In the genomic region with DNA sequence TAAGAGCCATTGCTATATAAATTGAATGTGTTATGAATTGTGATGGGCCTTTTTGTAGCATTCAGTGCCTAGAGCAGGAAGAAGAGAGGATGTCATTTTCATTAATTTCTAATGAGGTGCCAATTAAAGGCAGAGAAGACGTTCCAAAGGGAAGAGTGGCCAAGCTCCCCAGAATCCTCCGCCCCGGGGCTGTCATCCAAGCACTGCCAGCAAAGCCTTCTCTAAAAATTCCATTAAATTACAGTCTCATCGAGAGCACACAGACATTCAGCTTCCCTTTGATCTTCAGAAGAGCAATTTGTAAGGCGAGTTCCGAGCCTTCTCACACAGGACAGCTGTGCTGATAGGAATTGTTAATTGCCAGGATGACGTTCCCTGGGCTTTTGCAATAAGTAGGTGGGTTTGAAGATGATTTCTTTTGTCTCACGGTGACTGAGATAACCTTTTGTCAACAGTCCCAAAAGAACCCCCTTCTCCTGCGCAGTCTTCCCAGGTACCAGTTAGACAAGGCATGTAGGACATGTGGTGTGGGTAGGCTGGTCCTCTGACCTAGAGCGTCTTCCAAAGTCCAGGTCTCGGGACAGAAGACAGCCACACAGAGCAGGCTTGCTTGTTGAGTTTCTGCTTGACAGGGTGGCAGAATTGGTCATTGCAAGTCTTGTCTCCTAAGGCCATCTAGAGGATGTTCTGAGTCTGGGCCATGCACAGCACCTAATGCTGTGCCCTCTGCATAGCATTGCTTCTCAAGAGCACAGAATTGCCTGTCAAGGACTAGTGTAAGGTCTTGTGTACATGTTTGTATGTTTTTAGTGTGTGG, we compare ENCODE assay signal across 8 mouse cellular contexts.
A peak's percentile ranks its signal among the peaks of the same experiment; 100 is the strongest.
DNase-seq lines count a peak whose midpoint lies in the region; ATAC-seq and TF ChIP-seq lines count a peak whose summit lies in the region.

No protein-coding gene starts in this region.

- H3K27ac ChIP-seq in heart, embryonic 11.5 days (ENCODE audit: low read depth, low read length), result peak overlapping the region; percentile 84
- H3K27ac ChIP-seq in forebrain, postnatal 0 days (ENCODE audit: low read depth, low read length), result 0 out of 2 replicates have a peak overlapping the region, but pooled peaks have one; percentile 54

- no peak for DNase-seq in heart, postnatal 25 days (ENCODE audit: low spot score)
- DNase-seq in testis, postnatal 10 days (ENCODE audit: low spot score), result peak; percentile 30
- DNase-seq in testis, postnatal 14 days (ENCODE audit: low spot score), result no peak
- no peak for DNase-seq in forebrain, postnatal 0 days
- peak; percentile 7 to 8 for DNase-seq in layer of hippocampus, postnatal 25 days (ENCODE audit: extremely low spot score in 1 of 2, low spot score in 1 of 2)
- peak; percentile 13 to 36 for DNase-seq in urinary bladder, postnatal 4 days (ENCODE audit: low spot score in 2 of 2)
- DNase-seq in spleen, adult 18-20 months, result no peak

- peak overlapping the region; percentile 34; the same call in 1 of the 2 replicates for H3K9ac ChIP-seq in heart, embryonic 11.5 days (ENCODE audit: low read depth, low read length)
- no peak overlapping the region for H3K9ac ChIP-seq in forebrain, postnatal 0 days

- H3K9me3 ChIP-seq in heart, embryonic 11.5 days (replicated peaks; ENCODE audit: control insufficient read depth, low read length), result no peaks in the 10 kb centered on the region
- H3K9me3 ChIP-seq in forebrain, postnatal 0 days (ENCODE audit: low read length), result no peaks in the 10 kb centered on the region

- no peaks in the 10 kb centered on the region for H3K36me3 ChIP-seq in heart, embryonic 11.5 days (ENCODE audit: control insufficient read depth, insufficient read depth, low read length)
- peaks cover 4% of the 10 kb centered on the region; the same call in 1 of the 2 replicates for H3K36me3 ChIP-seq in forebrain, postnatal 0 days (ENCODE audit: insufficient read depth)

- no peak for ATAC-seq in heart, embryonic 11.5 days (replicated peaks; ENCODE audit: insufficient number of reproducible peaks, low FRiP score, low TSS enrichment)
- no peak for ATAC-seq in forebrain, postnatal 0 days

- peaks cover 93% of the 10 kb centered on the region for H3K4me1 ChIP-seq in heart, embryonic 11.5 days (ENCODE audit: control insufficient read depth, insufficient read depth, low read length)
- peaks cover 19% of the 10 kb centered on the region for H3K4me1 ChIP-seq in forebrain, postnatal 0 days (ENCODE audit: insufficient read depth)

- H3K4me3 ChIP-seq in heart, embryonic 11.5 days (ENCODE audit: low read depth, low read length), result no peak overlapping the region
- H3K4me3 ChIP-seq in forebrain, postnatal 0 days (ENCODE audit: low read depth, low read length), result no peak overlapping the region

- no peak overlapping the region; the same call in 1 of the 2 replicates for H3K4me2 ChIP-seq in heart, embryonic 11.5 days
- no peak overlapping the region for H3K4me2 ChIP-seq in forebrain, postnatal 0 days (ENCODE audit: low read depth)

- no peaks in the 10 kb centered on the region for H3K27me3 ChIP-seq in heart, embryonic 11.5 days (ENCODE audit: control insufficient read depth, insufficient read depth, low read length)
- no peaks in the 10 kb centered on the region for H3K27me3 ChIP-seq in forebrain, postnatal 0 days (ENCODE audit: insufficient read depth, low read length)

- WGBS in heart, embryonic 11.5 days (ENCODE audit: insufficient replicate concordance), result 60% methylated on average over 11 of the region's 11 CpGs
- 32% methylated on average over 11 of the region's 11 CpGs for WGBS in forebrain, postnatal 0 days

- peak; percentile 48 for TF ChIP-seq CTCF in forebrain, postnatal 0 days (IDR thresholded peaks at IDR 0.05; ENCODE audit: low read depth)

- intact Hi-C loops in heart, postnatal 25 days (cut with DNase I), result loop anchor here (5.0 to 10.0 kb wide), 4 partner anchors 63 to 218 kb away; no protein-coding TSS in a partner anchor

Comparison
In these comparisons a context has a peak if more than half of its experiments do, and no peak if none do; other contexts are left out.
1. DNase-seq: peak in testis, postnatal 10 days (single experiment), layer of hippocampus, postnatal 25 days (2 of 2) and urinary bladder, postnatal 4 days (2 of 2); none in heart, postnatal 25 days (single experiment), testis, postnatal 14 days (single experiment), forebrain, postnatal 0 days (single experiment) and spleen, adult 18-20 months (0 of 2).